Mouse (Mus musculus) 416B (cell line): Measurements from ENCODE around the gene Il1f5.

ENCODE experiments used
- DNase-seq: peaks from one replicate; pipeline ENCODE4 v3.0.0; 2011; ENCODE audit warnings: low read depth

Il1f5 gene

DNA sequence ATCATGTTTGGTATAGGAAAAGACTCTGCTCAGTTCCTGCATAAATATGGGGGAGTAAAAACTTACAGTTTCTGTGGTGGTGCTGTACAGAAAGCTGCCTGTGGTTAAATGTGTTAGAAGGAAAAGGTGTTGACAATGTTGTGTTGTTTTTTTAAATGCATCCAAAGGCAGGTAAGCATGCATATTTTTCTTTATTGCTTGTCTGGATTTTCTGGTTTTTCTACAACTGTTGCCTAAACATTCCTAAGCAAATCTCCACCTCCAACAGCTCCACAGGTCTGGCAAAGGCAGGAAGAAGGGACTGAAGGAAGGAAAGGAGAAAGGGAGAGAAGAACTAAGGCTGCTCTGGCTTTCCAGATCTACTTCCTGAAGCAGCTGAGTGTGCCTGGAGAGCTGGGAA lies at the start of gene Il1f5:
Il1f5 (plus strand) TSS at position 301 of the 400 bp plus-strand sequence.
- no peak for DNase-seq

DNA sequence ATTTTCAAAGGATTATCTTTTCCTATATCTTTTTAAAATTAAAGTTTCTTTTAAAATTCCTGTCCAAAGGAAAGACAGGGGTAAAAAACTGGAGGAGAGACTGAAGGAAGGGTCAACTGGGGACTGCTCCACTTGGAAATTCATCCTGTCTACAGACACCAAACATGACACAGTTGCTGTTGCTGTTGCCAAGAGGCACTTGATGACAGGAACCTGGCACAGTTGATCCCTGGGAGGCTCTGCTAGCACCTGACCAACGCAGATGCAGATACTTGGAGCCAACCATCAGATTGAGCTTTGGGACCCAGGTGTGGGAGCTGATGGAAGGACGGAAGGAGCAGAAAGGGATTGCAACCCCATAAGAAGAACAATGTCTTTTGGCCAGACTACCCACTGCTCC lies 49.6 kb upstream of the Il1f5 start:
- DNase-seq: no peak

DNA sequence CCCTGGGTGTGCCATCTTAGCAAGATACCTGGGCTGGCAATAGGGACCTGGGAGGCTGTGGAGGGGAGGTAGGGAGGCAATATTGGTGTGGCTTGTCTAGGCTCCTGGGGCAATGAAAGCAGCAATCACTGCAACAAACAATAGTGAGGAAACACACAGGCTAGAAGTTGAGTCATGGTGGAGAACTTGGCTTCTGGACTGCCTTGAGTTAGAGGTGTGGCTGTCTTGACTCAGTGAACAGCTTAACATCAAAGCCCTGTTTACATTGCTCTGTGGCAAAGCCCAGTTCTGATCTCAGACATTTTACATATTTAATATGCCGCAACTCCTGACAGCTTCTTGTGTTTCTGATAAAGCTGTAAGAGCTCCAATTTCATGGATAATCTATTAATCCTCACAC lies 9.3 kb upstream of the Il1f5 start:
- no peak for DNase-seq

DNA sequence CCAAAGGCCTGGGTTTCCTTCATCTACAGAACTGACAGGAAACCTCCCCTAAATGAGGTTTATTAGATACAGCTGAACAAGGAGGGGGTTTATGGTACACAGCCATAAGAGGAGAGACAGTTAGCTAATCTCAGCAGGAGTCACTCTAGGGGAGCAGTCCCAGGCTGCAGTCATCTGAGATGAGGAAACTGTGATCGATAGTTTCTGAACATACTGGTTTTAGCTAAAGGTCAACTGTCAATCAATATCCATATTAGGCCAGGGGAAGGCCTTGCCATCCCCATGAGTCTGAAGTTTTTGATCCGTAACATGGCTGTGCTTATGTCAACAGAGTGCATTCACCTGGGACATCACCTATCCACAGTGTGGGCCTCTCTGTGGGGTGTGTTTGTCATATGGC lies 3.1 kb upstream of the Il1f5 start:
- no peak for DNase-seq

DNA sequence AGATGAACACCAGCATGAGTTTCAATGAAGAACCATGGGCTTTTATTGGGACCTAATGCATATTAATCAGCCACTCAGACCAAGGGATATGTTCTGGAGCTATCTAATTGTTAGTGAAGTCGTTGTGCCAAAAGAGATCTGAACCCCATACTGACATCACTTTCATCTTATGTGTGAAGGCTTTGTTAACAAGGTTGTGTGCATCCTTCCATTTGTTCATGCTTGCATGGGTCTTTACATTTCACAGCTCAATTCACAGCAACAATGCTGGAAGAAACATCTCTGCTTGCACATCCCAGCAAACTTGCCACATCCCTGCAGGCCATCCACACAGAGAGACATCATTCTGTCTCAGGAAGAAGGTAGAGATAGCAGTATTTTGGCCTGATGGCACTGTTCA lies 1.6 kb upstream of the Il1f5 start:
- DNase-seq: no peak

DNA sequence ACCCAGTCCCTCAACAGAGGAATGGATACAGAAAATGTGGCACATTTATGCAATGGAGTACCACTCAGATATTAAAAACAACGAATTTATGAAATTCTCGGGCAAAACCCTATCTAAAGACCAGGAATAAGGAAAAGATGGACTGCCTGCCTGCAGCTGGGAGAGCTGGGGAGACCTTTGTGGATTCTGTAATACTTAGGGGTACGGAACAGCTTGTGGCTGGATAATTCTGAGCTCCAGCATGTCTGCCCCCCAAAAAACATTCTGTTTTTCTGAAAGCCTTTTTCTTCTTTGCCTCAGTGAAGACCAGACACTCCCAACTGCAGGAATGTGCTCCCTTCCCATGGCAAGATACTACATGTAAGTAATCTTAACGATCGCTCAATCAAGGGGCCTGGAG lies 14.1 kb downstream of the Il1f5 start, which contains the start of gene Il1f10:
Il1f10 (plus strand) TSS at position 301 of the 400 bp plus-strand sequence.
- no peak for DNase-seq

DNA sequence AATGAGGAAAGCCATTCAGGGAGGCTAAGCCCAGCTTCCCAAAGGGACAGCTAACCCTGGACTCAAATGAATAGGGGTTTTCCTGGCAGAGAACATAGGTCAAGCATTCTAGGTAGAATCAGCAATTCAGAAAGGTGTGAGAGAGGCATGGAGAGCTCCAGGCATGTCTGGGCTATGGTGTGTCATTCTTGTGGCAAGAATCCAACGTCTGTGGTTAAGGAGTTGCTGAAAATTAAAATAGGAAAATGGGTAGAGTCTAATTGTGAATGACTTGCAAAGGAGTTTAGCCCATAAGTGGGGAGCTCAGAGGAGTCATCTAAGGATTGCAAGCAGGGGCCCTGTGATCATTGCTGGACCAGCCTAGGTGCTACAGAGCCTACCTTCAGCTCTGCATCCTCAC lies 17.9 kb downstream of the Il1f5 start:
- peak; percentile 5 for DNase-seq

DNA sequence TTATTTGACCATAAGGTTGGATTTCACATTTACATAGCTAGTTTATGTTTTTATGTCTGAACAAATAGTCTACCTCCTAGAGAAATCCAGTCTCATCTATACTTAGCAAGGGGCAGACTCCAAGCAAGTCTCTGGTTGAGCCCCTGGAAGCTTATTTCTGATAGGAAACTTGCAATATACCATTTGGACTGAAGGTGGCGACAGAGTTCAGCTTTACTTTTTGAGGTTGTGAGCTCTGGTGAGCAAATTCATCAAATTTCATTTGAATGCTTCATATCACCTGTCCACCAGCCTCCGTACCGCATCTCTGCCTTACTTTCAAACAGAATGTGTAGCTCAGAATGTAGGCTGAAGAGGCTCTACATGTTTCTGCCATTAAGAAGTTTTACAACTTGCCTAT lies 20.1 kb downstream of the Il1f5 start:
- peak; percentile 64 for DNase-seq

DNA sequence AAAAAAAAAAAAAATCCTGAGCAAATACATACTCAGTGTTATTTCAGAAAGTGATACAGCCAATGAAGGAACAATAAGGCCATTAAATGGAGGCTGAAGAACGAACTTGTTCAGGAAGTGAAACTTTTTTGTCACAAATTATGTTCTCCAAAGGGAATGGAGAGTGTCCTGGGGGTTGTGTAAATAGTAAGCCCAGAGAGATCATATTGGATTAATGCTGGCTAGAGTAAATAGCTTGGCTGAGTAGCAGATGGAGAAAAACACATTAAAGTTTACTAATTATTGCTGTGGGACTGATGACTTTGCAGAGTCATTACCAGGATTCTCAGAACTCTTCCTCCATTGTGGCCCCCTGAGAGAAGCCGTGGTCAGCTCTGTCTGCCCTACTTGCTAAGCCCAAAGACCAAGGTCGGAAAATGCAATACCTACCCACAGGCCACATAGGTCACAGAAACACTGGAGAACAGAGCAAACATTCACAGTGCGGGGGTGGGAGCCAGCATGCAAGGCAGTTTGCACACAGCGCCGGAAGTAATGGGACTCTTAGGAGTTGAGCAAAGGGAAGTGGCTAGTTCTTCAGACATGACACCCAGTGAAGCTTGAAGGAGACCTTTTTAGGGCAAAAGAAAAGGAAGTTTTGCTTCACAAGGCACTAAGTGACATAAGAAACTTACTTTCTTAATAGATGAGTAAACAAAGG lies 34.7 kb downstream of the Il1f5 start:
- DNase-seq: peak; percentile 75

DNA sequence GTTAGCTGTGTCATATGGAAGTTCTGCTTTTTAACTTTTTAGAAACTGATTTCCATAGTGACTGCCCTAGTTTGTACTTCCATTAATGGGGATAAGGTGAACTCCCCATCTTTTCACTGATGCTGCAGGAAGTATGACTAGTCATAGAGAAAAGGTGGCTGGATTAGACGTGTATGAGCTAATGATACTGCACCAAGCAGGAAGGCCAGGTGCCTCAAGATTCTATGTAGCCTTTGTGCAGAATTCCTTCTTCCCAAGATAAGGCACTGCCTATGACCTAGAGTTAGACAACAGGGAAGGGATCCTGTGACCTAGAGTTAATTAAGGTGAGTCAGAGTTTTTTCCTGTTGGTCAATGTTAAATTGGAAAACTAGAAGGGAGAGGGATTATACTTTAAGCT lies 40.2 kb downstream of the Il1f5 start:
- DNase-seq: no peak

DNA sequence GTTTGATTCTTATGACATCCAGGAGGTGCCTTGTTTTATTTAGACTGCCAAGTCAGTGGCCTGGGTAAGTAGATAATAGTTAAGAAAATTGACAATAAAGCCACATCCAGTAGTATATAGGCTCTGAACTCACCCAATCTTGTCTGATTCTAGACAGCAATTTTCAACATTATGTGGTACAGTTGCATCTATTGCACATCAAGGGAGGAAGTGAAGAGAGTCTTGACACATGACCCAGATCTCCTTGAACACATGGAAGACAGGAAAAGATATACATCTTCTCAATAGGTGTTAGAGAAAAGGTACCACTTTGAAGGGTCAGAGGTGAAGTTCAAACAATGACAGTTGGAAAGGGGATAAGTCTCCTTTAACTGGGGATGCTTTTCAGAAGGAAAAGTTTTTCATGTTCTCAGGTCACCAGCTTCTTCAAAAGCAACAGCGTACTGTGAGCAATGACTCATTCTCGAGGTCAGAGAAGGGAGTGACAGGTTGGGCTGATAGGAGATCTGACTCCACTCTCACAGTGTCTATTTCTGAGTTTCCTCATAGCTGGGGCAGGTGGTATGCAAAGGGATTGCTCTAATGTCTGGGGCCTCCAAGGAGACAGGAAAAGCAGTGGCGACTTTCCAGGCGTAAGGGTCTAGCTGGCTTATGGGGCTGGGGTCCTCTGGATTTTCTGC lies 41.3 kb downstream of the Il1f5 start:
- DNase-seq: peak; percentile 64
